Mouse (Mus musculus): ENCODE results near the gene 1810013L24Rik.

- TF ChIP-seq CTCF (IDR thresholded peaks at IDR 0.05; ENCODE audit: low read depth, low read length): no peak
- TF ChIP-seq POLR2A (IDR thresholded peaks at IDR 0.05; ENCODE audit: extremely low read depth, insufficient read depth, low read length): no peak
These were observed 41.5 kb downstream of the 1810013L24Rik start for GRCm38 (mm10) chr16:8871376-8871775.

All from liver, adult 2 months (tissue).